Mouse (Mus musculus): Measurements from ENCODE around the gene Bcar3.
A peak's percentile ranks its signal among the peaks of the same experiment; 100 is the strongest.

Bcar3 gene

GRCm38 (mm10) chr3:122419610-122420409 lies 125.9 kb downstream of the Bcar3 start:
- peak; percentile 54 to 55 for DNase-seq (ENCODE audit: low spot score in 2 of 2)

DNA sequence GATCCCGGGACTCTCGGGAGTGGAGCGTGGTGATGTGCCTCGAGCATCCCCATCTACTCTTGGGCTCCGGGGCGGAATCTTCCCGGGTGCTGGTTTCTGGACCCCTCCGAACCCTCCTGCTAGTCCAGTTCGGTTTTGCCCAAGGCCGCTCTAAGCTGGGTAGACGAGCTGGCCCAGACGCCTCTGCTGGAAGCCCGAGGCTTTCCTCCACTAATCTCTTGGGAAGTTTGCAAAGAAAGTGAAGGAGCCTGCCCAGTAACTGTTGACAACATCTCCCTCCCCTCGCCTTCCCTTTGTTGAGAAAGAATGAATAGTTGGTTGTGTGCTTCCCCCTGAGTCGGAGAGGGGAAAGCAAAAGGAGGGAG lies 126.5 kb downstream of the Bcar3 start:
- DNase-seq (ENCODE audit: low spot score in 2 of 2) = peak; percentile 47 to 48

DNA sequence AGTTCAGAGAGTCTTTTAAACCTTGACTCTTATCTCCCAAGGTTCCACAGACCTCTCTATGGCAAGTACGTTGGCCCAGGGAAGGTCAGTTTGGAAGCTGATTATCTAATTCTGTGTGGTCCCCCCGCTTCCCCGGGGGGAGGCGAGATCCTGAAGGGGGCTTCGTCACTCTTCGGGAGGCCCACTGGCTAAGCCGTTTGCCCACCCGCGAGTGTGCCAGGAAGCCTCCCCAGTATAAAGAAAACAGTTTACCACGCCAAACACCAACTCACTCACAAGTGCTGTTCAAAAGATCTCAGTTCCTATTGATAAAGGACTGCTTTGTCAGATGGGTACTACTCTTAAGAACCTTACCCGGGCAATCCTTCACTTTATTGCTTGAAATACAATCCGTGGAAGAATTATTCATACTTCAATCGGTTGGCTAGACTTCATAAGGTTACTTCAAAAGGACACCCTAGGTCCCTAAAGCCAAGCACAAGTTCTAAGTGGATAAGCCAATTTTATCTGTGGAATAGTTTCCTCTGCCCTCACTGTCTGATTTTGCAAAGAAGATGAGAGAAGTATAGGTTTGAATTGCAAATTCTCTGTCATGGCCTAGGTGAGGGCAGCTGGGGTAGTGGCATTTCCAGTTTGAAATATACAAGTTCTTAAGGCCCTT lies 127.2 kb downstream of the Bcar3 start:
- DNase-seq (ENCODE audit: low spot score in 2 of 2) = no peak

GRCm38 (mm10) chr3:122421802-122422201 lies 127.9 kb downstream of the Bcar3 start:
- no peak for DNase-seq (ENCODE audit: low spot score in 2 of 2)

GRCm38 (mm10) chr3:122422276-122422675 lies 128.3 kb downstream of the Bcar3 start:
- no peak for DNase-seq (ENCODE audit: low spot score in 2 of 2)

DNA sequence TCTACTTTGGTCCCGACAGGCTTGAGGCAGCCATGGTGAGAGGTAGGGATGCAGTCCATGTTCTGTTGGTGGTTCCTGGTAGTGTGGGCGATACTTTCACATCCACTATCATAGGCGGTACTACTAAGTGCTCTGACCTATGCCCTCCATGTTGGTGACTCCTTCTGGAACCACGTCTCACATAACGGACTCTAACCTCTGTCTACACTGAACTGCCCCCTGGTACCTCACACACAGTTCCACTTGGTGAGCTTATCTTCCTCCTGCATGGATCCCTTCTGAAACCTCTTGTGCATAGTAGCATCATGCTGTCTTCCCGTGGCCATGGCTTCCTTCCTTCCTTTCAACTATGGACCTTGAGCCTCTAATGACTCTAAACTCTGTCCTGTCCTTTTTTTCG lies 129.7 kb downstream of the Bcar3 start:
- DNase-seq (ENCODE audit: low spot score in 2 of 2) = no peak

- peak; percentile 47 to 74 for DNase-seq (ENCODE audit: low spot score in 2 of 2)
These were observed 134.4 kb downstream of the Bcar3 start for GRCm38 (mm10) chr3:122428325-122428821.

GRCm38 (mm10) chr3:122430780-122431497 lies 137.0 kb downstream of the Bcar3 start:
- no peak for DNase-seq (ENCODE audit: low spot score in 2 of 2)

- no peak for DNase-seq (ENCODE audit: low spot score in 2 of 2)
These were observed 139.0 kb downstream of the Bcar3 start for GRCm38 (mm10) chr3:122432811-122433406.

- DNase-seq (ENCODE audit: low spot score in 2 of 2) = no peak
These were observed 140.2 kb downstream of the Bcar3 start for GRCm38 (mm10) chr3:122433975-122434626.

DNA sequence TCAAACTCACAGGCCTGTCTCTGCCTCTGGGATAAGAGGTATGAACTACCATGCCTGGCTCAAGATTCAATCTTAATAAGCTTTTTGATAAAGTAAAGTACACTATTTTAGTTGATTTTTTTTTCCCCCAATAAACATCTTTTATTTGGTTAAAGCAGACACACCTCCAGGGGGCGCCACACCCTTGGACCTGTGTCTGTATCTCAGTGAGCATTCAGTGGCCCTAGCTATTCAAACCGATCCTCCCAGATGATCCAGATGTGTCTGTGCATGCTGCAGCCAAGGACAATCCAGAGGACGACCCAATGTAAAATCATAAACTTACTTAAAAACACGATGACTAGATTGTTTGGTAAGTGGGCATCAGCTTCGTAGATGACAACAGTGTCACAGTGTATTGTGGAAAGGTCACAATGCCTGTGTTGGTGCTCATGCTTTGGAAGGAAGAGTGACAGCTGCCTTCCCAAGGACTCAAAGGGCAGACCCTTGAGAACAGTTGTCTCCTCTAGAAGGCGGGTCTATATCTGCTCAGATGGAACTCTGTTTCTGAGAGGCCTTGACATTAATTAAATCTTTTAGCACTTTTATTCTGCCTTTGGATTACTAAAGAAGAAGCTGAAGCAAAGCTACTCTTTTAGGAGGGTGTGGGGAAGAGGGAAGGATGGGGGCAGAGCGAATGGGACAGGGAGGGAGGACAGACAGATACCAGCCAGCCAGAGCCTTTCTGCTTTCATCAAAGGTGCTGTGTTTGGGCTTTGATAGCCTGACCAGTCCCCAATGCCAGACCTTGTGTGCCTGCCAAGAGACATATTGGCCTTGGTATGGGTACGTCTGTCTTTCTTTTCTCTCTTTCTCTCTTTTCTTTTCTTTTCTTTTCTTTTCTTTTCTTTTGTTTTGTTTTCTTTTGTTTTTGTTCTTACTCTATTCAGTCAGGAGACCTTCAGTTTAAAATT lies 141.3 kb downstream of the Bcar3 start:
- no peak for DNase-seq (ENCODE audit: low spot score in 2 of 2)

DNA sequence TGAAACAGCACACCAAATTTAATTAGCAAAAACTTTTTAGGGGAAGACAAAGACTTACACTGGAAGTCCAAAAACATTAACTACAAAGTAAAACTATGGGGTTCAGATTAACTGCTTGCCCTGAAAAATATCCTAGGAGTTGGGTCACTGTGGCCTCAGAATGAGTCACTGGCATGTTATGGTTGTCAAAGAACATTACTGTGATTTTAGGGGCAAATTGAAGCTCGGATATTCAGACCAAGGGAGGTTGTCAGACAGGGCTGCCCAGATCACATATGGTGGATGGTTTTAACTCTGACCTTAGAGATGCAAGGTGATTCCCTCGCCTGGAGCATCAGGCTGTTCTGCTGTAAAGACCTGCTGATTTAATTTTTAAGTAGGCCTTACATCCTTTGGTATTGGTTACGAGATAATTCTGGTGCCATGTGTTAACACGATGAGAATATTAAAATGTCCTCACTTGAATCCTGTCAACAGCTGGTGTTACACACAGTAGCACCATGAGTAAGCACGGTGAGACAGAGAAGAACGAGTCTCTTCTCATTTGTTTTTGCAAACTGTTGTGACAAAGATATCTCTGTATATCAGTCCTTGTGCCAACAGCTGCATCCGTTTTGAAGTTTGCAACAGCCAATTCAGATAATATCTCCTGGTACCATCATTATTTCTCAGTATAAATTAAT lies 144.3 kb downstream of the Bcar3 start:
- no peak for DNase-seq (ENCODE audit: low spot score in 2 of 2)

- no peak for DNase-seq (ENCODE audit: low spot score in 2 of 2)
These were observed 151.8 kb downstream of the Bcar3 start for GRCm38 (mm10) chr3:122445696-122446095.

DNA sequence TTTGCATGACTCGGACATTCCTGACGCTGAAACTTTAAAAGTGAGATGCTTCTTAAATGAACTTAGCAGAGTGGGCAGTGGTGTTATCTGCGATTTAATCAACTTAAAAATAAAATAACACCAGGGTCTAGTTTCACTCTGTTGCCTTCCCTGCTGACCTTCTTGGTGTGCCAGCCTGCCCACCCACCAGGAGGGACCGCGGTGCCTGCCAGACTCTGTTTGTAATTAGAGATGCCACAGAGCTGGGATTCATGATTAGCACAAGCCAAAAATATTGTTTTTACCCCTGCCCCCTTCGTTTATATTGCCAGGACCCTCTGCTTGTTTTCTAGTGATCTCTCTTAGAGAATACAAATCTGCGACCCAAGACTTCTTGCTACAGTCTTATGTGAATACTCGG lies 152.7 kb downstream of the Bcar3 start:
- no peak for DNase-seq (ENCODE audit: low spot score in 2 of 2)

GRCm38 (mm10) chr3:122448196-122448595 lies 154.3 kb downstream of the Bcar3 start:
- DNase-seq (ENCODE audit: low spot score in 2 of 2) = no peak

GRCm38 (mm10) chr3:122450041-122450440 lies 156.1 kb downstream of the Bcar3 start:
- DNase-seq (ENCODE audit: low spot score in 2 of 2) = no peak

DNA sequence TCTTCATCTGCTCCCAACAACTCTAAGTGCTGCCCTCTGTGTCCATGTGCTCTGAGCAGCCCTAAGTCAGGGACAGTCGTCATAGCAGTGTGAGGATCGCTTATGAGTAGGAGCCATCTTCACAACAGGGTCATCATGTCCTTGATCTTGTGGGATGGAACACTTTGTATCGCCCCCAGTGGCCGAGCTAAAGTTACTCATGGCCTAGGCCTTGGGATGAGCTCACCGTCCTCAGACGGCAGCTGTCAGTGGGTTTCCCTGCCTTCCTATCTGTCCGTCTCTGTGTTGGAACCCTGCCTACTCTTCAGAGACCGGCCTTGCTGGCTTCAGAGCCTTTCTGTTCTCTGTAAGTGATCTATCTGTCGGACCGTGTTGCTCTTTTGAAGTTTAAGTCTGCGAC lies 159.9 kb downstream of the Bcar3 start:
- DNase-seq (ENCODE audit: low spot score in 2 of 2) = no peak

DNA sequence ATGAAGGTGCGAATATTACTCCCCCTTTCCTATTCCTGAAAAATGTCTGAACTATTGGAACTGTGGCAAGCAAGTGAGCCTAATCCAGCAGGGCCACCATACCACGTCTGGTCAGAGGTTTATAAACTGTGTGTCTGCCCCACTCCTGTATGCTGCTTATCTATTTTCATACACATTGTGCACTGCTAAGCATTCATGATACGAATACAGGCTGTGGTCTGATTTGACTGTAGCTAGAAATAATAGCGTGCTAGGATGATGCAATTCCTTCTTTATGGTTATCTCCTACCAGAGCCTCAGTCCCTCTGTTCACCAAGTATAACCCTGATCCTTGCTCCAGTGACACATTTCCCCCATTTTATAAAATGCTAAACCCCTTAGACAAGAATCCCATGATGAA lies 162.2 kb downstream of the Bcar3 start:
- no peak for DNase-seq (ENCODE audit: low spot score in 2 of 2)

GRCm38 (mm10) chr3:122456807-122457206 lies 162.9 kb downstream of the Bcar3 start:
- DNase-seq (ENCODE audit: low spot score in 2 of 2) = peak in 1 of 2 experiments; percentile 44

DNA sequence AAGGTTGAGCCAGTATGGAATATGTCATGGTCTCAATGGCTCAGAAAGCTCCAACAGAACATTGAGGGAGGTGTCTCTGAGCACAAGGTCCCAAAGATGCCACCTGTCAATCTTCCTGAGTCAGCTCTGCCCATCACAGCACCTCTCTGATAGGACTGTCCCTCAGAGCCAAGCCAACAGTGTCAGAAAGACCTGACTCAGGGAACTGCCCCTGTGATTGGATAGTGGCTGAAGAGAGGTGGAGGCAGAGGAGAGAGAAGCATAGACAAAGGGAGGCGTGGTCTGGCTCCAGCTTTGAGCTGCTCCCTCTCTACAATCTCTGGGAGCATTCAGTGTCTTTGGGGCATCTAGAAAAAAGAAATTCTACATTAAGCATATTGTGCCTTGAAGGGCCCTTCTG lies 163.8 kb downstream of the Bcar3 start:
- no peak for DNase-seq (ENCODE audit: low spot score in 2 of 2)

All from right cerebral cortex, postnatal 10 days (tissue).